Mouse (Mus musculus) frontal cortex, postnatal 14 days (tissue): ENCODE results near the gene Slc24a3.
A peak's percentile ranks its signal among the peaks of the same experiment; 100 is the strongest.

ENCODE experiments used
- DNase-seq, 2 experiments: peaks; one replicate each; pipeline ENCODE4 v3.0.0; 2022; ENCODE audit warnings: low spot score in 2 of 2

The Slc24a3 gene

GRCm38 (mm10) chr2:145631123-145631798 lies 463.7 kb downstream of the Slc24a3 start:
- DNase-seq, result no peak

GRCm38 (mm10) chr2:145631799-145632174 lies 464.2 kb downstream of the Slc24a3 start:
- no peak for DNase-seq

GRCm38 (mm10) chr2:145633811-145634210 lies 466.3 kb downstream of the Slc24a3 start:
- DNase-seq, result no peak

- DNase-seq, result no peak
Observed at GRCm38 (mm10) chr2:145640255-145640984, 472.9 kb downstream of the Slc24a3 start.

GRCm38 (mm10) chr2:145655373-145655960 lies 487.9 kb downstream of the Slc24a3 start:
- DNase-seq, result no peak

GRCm38 (mm10) chr2:145656121-145656520 lies 488.6 kb downstream of the Slc24a3 start:
- no peak for DNase-seq

GRCm38 (mm10) chr2:145656716-145657115 lies 489.2 kb downstream of the Slc24a3 start:
- no peak for DNase-seq

GRCm38 (mm10) chr2:145661242-145661641 lies 493.7 kb downstream of the Slc24a3 start:
- DNase-seq, result no peak

- no peak for DNase-seq
Observed at GRCm38 (mm10) chr2:145663899-145664298, 496.3 kb downstream of the Slc24a3 start.

- DNase-seq, result no peak
Observed at GRCm38 (mm10) chr2:145664311-145664710, 496.8 kb downstream of the Slc24a3 start.

- no peak for DNase-seq
Observed at GRCm38 (mm10) chr2:145668135-145668534, 500.6 kb downstream of the Slc24a3 start.

- DNase-seq, result no peak
Observed at GRCm38 (mm10) chr2:145670131-145670530, 502.6 kb downstream of the Slc24a3 start.

GRCm38 (mm10) chr2:145674496-145675141 lies 507.1 kb downstream of the Slc24a3 start:
- no peak for DNase-seq

GRCm38 (mm10) chr2:145675142-145675755 lies 507.7 kb downstream of the Slc24a3 start, which contains the start of gene Rin2:
TSS of gene Rin2 (plus strand) at chr2:145675215.
- DNase-seq, result peak in 1 of 2 experiments; percentile 22

GRCm38 (mm10) chr2:145675756-145676543 lies 508.4 kb downstream of the Slc24a3 start:
- no peak for DNase-seq

GRCm38 (mm10) chr2:145676544-145676925 lies 509.0 kb downstream of the Slc24a3 start:
- DNase-seq, result no peak

- no peak for DNase-seq
Observed at GRCm38 (mm10) chr2:145676936-145677335, 509.4 kb downstream of the Slc24a3 start.

- DNase-seq, result no peak
Observed at GRCm38 (mm10) chr2:145680141-145680540, 512.6 kb downstream of the Slc24a3 start.

GRCm38 (mm10) chr2:145680762-145681161 lies 513.2 kb downstream of the Slc24a3 start:
- no peak for DNase-seq

- DNase-seq, result no peak
Observed at GRCm38 (mm10) chr2:145681626-145682025, 514.1 kb downstream of the Slc24a3 start.

GRCm38 (mm10) chr2:145682924-145683323 lies 515.4 kb downstream of the Slc24a3 start:
- DNase-seq, result no peak
